Mouse (Mus musculus) kidney, embryonic 14.5 days (tissue): ENCODE data around the gene Tmem95. TPM values are rescaled to one million over a fixed set of nuclear protein-coding genes. Genes with fewer than 3 reads are reported as not detected.

Source experiments
- ATAC-seq: fragments of 200-750 bp; cut with Nextera tagmentation; 2 replicates; pipeline ENCODE4 v1.8.0; 2017; ENCODE audit warnings: moderate number of reproducible peaks, mild to moderate bottlenecking, moderate TSS enrichment, moderate library complexity; ENCODE audit not compliant: low FRiP score, low TSS enrichment
- H3K27ac ChIP-seq: fragments of 300-500 bp; sonication (generic); 2 replicates; pipeline ENCODE4 v1.5.1; 2014; ENCODE audit warnings: low read depth, mild to moderate bottlenecking, low read length, moderate library complexity, mixed read lengths
- H3K27me3 ChIP-seq: fragments of 300-500 bp; sonication (generic); 2 replicates; pipeline ENCODE4 v1.6.1; 2014; ENCODE audit warnings: mild to moderate bottlenecking, low read length; ENCODE audit not compliant: control insufficient read depth, insufficient read depth
- H3K36me3 ChIP-seq: fragments of 300-500 bp; sonication (generic); 2 replicates; pipeline ENCODE4 v1.6.1; 2014; ENCODE audit warnings: low read length, mixed read lengths; ENCODE audit not compliant: control insufficient read depth, insufficient read depth
- H3K4me1 ChIP-seq: fragments of 300-500 bp; sonication (generic); 2 replicates; pipeline ENCODE4 v1.6.1; 2014; ENCODE audit warnings: low read length, mixed read lengths; ENCODE audit not compliant: control insufficient read depth, insufficient read depth
- H3K4me2 ChIP-seq: fragments of 300-500 bp; sonication (generic); replicated peaks from 2 replicates; pipeline ENCODE4 v1.6.1; 2014; ENCODE audit warnings: low read depth, mild to moderate bottlenecking, low read length
- H3K4me3 ChIP-seq: fragments of 300-500 bp; sonication (generic); 2 replicates; pipeline ENCODE4 v1.5.1; 2014; ENCODE audit warnings: mild to moderate bottlenecking, low read length
- H3K9ac ChIP-seq: fragments of 300-500 bp; sonication (generic); 2 replicates; pipeline ENCODE4 v1.6.1; 2014; ENCODE audit warnings: low read depth, mild to moderate bottlenecking, low read length, moderate library complexity
- H3K9me3 ChIP-seq: fragments of 300-500 bp; sonication (generic); 2 replicates; pipeline ENCODE4 v1.6.1; 2016; ENCODE audit warnings: low read length; ENCODE audit not compliant: control insufficient read depth
- WGBS: fragments of 180-500 bp; shearing (Covaris S2); extraction: QIAGEN DNeasy Blood & Tissue Kit; methylation state at CpG from one replicate; pipeline ENCODE4 v1.1.7; 2014; 5-methylcytosine and 5-hydroxymethylcytosine counted together
- polyA plus RNA-seq: library from polyadenylated mRNA; unstranded; fragments of >200 nt; fragmentation: Nextera tagmentation; extraction: Ambion mirVana; gene quantifications from 2 replicates; pipeline ENCODE4 v1.2.1, GENCODE M21; 2014

Tmem95 gene
- polyA plus RNA-seq, 1 experiment from 2014 or later, result not detected

- under 1% methylated on average over 39 of the region's 39 CpGs for WGBS
- H3K27me3 ChIP-seq, result no peaks in the 10 kb centered on the region
- H3K9me3 ChIP-seq, result no peaks in the 10 kb centered on the region
- H3K27ac ChIP-seq, result peak overlapping the region; percentile 99
- ATAC-seq, result peak; percentile 5; the same call in 1 of the 2 replicates
- peak overlapping the region; percentile 96 for H3K9ac ChIP-seq
- peak overlapping the region; percentile 93 for H3K4me3 ChIP-seq
- peaks cover 36% of the 10 kb centered on the region for H3K36me3 ChIP-seq
- H3K4me1 ChIP-seq, result peaks cover 17% of the 10 kb centered on the region
- H3K4me2 ChIP-seq, result peak overlapping the region; percentile 97
Measured at GRCm38 (mm10) chr11:69901993-69902392, 24.2 kb upstream of the Tmem95 start.

GRCm38 (mm10) chr11:69901406-69901846, 23.6 kb upstream of the Tmem95 start:
- Histone ChIP-seq H3K4me1 (peaks cover 17% of the 10 kb centered on the region), H3K27ac (peak overlapping the region; percentile 99), H3K27me3 (no peaks in the 10 kb centered on the region), H3K36me3 (peaks cover 31% of the 10 kb centered on the region), H3K4me2 (peak overlapping the region; percentile 97), H3K9ac (peak overlapping the region; percentile 96), H3K4me3 (peak overlapping the region; percentile 93), H3K9me3 (no peaks in the 10 kb centered on the region)
- ATAC-seq, result peak; percentile 76
- WGBS, result under 1% methylated on average over 42 of the region's 42 CpGs

GRCm38 (mm10) chr11:69900471-69901405, 22.9 kb upstream of the Tmem95 start, which contains the start of the genes 2810408A11Rik and Neurl4:
2810408A11Rik (minus strand) TSS chr11:69900987.
Neurl4 (plus strand) TSS chr11:69901072.
- H3K4me1 ChIP-seq, result peaks cover 17% of the 10 kb centered on the region
- WGBS, result under 1% methylated on average over 38 of the region's 38 CpGs

GRCm38 (mm10) chr11:69899870-69900269, 22.1 kb upstream of the Tmem95 start:
- WGBS, result 24% methylated on average over 4 of the region's 4 CpGs
- H3K27me3 ChIP-seq, result no peaks in the 10 kb centered on the region

More at GRCm38 (mm10) chr11:69900471-69901405, 22.9 kb upstream of the Tmem95 start, which contains the start of the genes 2810408A11Rik and Neurl4:
- H3K9me3 ChIP-seq, result no peaks in the 10 kb centered on the region
- no peaks in the 10 kb centered on the region for H3K27me3 ChIP-seq
- peak within 1 kb of the TSS; percentile 99 for H3K27ac ChIP-seq
- ATAC-seq, result peak; percentile 94
- peak within 1 kb of the TSS; percentile 93 for H3K4me3 ChIP-seq
- H3K9ac ChIP-seq, result peak within 1 kb of the TSS; percentile 96
- H3K4me2 ChIP-seq, result peak within 1 kb of the TSS; percentile 97
- peaks cover 24% of the 10 kb centered on the region for H3K36me3 ChIP-seq

GRCm38 (mm10) chr11:69895291-69895690, 17.5 kb upstream of the Tmem95 start, which contains the start of gene Acap1:
Acap1 (minus strand) TSS chr11:69895539.
- Histone ChIP-seq H3K27ac (no peak within 1 kb of the TSS), H3K4me1 (peaks cover 7% of the 10 kb centered on the region)
- 75% methylated on average over 4 of the region's 4 CpGs for WGBS

More at GRCm38 (mm10) chr11:69899870-69900269, 22.1 kb upstream of the Tmem95 start:
- peaks cover 17% of the 10 kb centered on the region for H3K36me3 ChIP-seq
- H3K4me2 ChIP-seq, result peak overlapping the region; percentile 97
- H3K9me3 ChIP-seq, result no peaks in the 10 kb centered on the region
- H3K9ac ChIP-seq, result peak overlapping the region; percentile 96
- peaks cover 17% of the 10 kb centered on the region for H3K4me1 ChIP-seq
- H3K4me3 ChIP-seq, result peak overlapping the region; percentile 93
- ATAC-seq, result no peak
- H3K27ac ChIP-seq, result peak overlapping the region; percentile 37; the same call in 1 of the 2 replicates

GRCm38 (mm10) chr11:69894671-69895070, 16.9 kb upstream of the Tmem95 start:
- Histone ChIP-seq H3K27ac (no peak overlapping the region), H3K9ac (no peak overlapping the region), H3K4me3 (no peak overlapping the region), H3K4me2 (no peak overlapping the region), H3K9me3 (no peaks in the 10 kb centered on the region), H3K27me3 (no peaks in the 10 kb centered on the region), H3K4me1 (peaks cover 5% of the 10 kb centered on the region), H3K36me3 (no peaks in the 10 kb centered on the region)
- 73% methylated on average over 5 of the region's 5 CpGs for WGBS
- ATAC-seq, result no peak

More at GRCm38 (mm10) chr11:69895291-69895690, 17.5 kb upstream of the Tmem95 start, which contains the start of gene Acap1:
- H3K4me2 ChIP-seq, result no peak within 1 kb of the TSS
- H3K9ac ChIP-seq, result no peak within 1 kb of the TSS
- no peak within 1 kb of the TSS for H3K4me3 ChIP-seq
- no peak for ATAC-seq
- H3K9me3 ChIP-seq, result no peaks in the 10 kb centered on the region
- no peaks in the 10 kb centered on the region for H3K27me3 ChIP-seq
- H3K36me3 ChIP-seq, result no peaks in the 10 kb centered on the region

GRCm38 (mm10) chr11:69891482-69891881, 13.7 kb upstream of the Tmem95 start:
- no peak overlapping the region for H3K4me2 ChIP-seq
- 79% methylated on average over 4 of the region's 4 CpGs for WGBS
- no peak overlapping the region for H3K9ac ChIP-seq
- no peaks in the 10 kb centered on the region for H3K9me3 ChIP-seq
- H3K36me3 ChIP-seq, result no peaks in the 10 kb centered on the region
- no peaks in the 10 kb centered on the region for H3K27me3 ChIP-seq
- no peak overlapping the region for H3K27ac ChIP-seq
- no peak for ATAC-seq
- no peak overlapping the region for H3K4me3 ChIP-seq
- H3K4me1 ChIP-seq, result no peaks in the 10 kb centered on the region

GRCm38 (mm10) chr11:69886907-69887635, 9.3 kb upstream of the Tmem95 start:
- H3K4me3 ChIP-seq, result no peak overlapping the region

More at GRCm38 (mm10) chr11:69886907-69887635, 9.3 kb upstream of the Tmem95 start:
- no peaks in the 10 kb centered on the region for H3K27me3 ChIP-seq
- H3K4me1 ChIP-seq, result peaks cover 3% of the 10 kb centered on the region
- no peak overlapping the region for H3K9ac ChIP-seq
- no peaks in the 10 kb centered on the region for H3K9me3 ChIP-seq
- ATAC-seq, result no peak
- H3K27ac ChIP-seq, result no peak overlapping the region
- H3K4me2 ChIP-seq, result no peak overlapping the region
- H3K36me3 ChIP-seq, result no peaks in the 10 kb centered on the region
- WGBS, result 70% methylated on average over 8 of the region's 8 CpGs
